Mouse (Mus musculus) neural tube, embryonic 15.5 days (tissue): ENCODE data around the gene Cemip. TPM values are rescaled to one million over a fixed set of nuclear protein-coding genes. Genes with fewer than 3 reads are reported as not detected.

Experiments
- ATAC-seq: fragments of 200-750 bp; cut with Nextera tagmentation; 2 replicates; pipeline ENCODE4 v1.8.0; 2017; ENCODE audit warnings: mild to moderate bottlenecking, moderate TSS enrichment, moderate library complexity; ENCODE audit not compliant: low FRiP score
- H3K27ac ChIP-seq: fragments of 300-500 bp; sonication (generic); replicated peaks from 2 replicates; pipeline ENCODE4 v1.5.1; 2015; ENCODE audit warnings: mild to moderate bottlenecking, inconsistent platforms
- H3K27me3 ChIP-seq: fragments of 300-500 bp; sonication (generic); replicated peaks from 2 replicates; pipeline ENCODE4 v1.6.1; 2015; ENCODE audit warnings: inconsistent platforms
- H3K36me3 ChIP-seq: fragments of 300-500 bp; sonication (generic); 2 replicates; pipeline ENCODE4 v1.6.1; 2015; ENCODE audit warnings: inconsistent platforms
- H3K4me1 ChIP-seq: fragments of 300-500 bp; sonication (generic); 2 replicates; pipeline ENCODE4 v1.6.1; 2015; ENCODE audit warnings: inconsistent platforms
- H3K4me2 ChIP-seq: fragments of 300-500 bp; sonication (generic); 2 replicates; pipeline ENCODE4 v1.6.1; 2015; ENCODE audit warnings: inconsistent platforms, mild to moderate bottlenecking, moderate library complexity
- H3K4me3 ChIP-seq: fragments of 300-500 bp; sonication (generic); replicated peaks from 2 replicates; pipeline ENCODE4 v1.5.1; 2015; ENCODE audit warnings: mild to moderate bottlenecking, inconsistent platforms
- H3K9ac ChIP-seq: fragments of 300-500 bp; sonication (generic); replicated peaks from 2 replicates; pipeline ENCODE4 v1.6.1; 2015; ENCODE audit warnings: mild to moderate bottlenecking, inconsistent platforms
- H3K9me3 ChIP-seq: fragments of 300-500 bp; sonication (generic); replicated peaks from 2 replicates; pipeline ENCODE4 v1.6.1; 2016; ENCODE audit warnings: inconsistent platforms
- WGBS: fragments of 180-500 bp; shearing (Covaris S2); methylation state at CpG from one replicate; pipeline ENCODE4 v1.1.7; 2015; ENCODE audit warnings: mixed read lengths; 5-methylcytosine and 5-hydroxymethylcytosine counted together
- polyA plus RNA-seq: library from polyadenylated mRNA; unstranded; fragments of >200 nt; fragmentation: Nextera tagmentation; extraction: Ambion mirVana; gene quantifications from 2 replicates; pipeline ENCODE4 v1.2.1, GENCODE M21; 2015

Gene Cemip
- polyA plus RNA-seq, 1 experiment from 2014 or later = 0.83 TPM

DNA sequence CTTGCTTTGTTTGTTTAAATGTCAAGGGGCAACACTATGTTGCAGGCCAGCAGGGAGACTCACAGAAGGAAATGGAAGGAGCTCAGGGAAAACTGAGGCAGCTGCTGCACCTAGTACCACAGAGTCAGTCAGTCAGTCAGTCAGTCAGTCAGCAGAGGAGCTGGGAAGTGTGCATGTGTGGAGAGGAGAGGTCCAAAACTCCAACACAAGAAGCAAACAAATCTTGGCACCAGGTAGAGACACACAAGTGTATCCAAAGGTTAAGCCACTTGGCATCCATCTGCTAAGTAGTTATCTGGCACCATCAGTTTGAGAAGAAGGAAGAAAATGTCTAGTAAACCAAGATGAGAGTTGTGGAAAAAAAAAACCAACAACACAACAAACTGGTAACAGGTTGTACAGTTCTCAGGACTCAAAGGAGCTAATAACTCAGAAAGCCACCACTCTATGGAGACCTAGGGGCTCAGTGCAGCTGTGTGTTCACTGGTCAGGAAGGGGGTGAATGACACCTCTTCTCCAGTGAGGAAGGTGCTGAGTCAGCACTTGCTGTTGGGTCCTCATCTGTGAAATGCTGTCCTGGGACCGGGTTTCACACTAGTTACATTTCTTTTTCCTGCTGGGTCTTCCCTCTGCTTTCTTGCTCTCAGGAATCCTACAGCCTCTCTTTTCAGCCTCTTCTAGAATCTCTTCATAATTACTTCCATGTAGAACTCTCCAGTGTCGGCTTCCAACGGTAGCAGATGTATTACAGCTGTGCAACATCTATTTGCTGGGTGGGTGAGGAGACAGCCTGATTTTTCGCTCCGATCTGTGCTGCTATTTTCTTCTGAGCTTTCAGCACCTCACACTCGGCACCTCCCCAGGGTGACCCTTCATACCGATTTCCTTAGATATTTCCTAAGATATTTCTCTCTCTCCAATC lies 30.6 kb upstream of the Cemip start:
- peaks cover 6% of the 10 kb centered on the region; the same call in 1 of the 2 replicates for H3K36me3 ChIP-seq
- peaks cover 68% of the 10 kb centered on the region for H3K4me1 ChIP-seq
- H3K9me3 ChIP-seq = no peaks in the 10 kb centered on the region
- no peak for ATAC-seq
- H3K27me3 ChIP-seq = no peaks in the 10 kb centered on the region
- H3K27ac ChIP-seq = no peak overlapping the region
- no peak overlapping the region for H3K9ac ChIP-seq
- no peak overlapping the region for H3K4me3 ChIP-seq
- 76% methylated on average over 7 of the region's 7 CpGs for WGBS
- no peak overlapping the region for H3K4me2 ChIP-seq

DNA sequence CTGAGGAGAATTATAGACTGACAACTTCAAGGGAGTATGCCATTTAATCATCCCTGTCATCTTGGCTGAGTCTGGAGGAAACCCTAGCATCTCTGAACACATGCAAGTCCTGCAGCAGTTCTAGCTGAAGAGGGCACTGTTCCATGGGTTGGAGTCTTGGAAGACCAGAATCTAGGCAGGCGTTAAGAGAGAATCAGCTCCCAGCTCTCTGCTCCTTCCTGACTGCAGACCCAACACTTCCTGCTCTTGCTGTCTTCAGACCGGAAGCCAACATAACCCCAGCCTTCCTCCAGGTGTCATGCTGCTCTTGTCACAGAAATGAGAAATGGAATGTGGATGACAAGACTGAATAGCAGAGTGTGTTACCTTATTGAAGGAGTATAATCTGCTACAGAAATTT lies 29.1 kb upstream of the Cemip start:
- H3K36me3 ChIP-seq = peaks cover 6% of the 10 kb centered on the region; the same call in 1 of the 2 replicates
- H3K27me3 ChIP-seq = no peaks in the 10 kb centered on the region
- H3K9me3 ChIP-seq = no peaks in the 10 kb centered on the region
- peaks cover 70% of the 10 kb centered on the region for H3K4me1 ChIP-seq
- H3K4me2 ChIP-seq = no peak overlapping the region
- no peak overlapping the region for H3K4me3 ChIP-seq
- WGBS = 76% methylated on average over 2 of the region's 2 CpGs
- ATAC-seq = no peak
- no peak overlapping the region for H3K27ac ChIP-seq
- H3K9ac ChIP-seq = no peak overlapping the region

DNA sequence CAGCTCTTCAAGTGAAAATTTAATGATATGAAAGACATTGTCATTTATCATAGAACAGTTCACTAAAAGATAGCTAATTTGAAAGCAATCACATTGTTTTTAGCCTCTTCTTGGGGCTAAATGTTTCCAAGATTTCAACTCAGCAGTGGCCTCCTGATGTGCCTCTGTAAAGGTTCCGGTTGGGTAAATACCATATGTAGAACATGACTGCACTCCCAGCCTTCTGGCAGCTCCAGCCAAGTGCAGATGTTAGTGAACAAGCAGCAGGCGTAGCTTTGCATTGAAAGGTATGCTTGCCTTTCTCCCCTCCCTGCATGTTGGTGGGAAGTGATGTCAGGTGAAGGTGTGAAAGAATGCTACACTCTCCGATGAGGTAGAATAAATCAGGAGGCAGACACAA lies 28.5 kb upstream of the Cemip start:
- no peak for ATAC-seq
- Histone ChIP-seq H3K4me1 (peaks cover 64% of the 10 kb centered on the region), H3K27me3 (no peaks in the 10 kb centered on the region), H3K36me3 (peaks cover 12% of the 10 kb centered on the region), H3K4me3 (no peak overlapping the region), H3K9ac (no peak overlapping the region), H3K27ac (no peak overlapping the region), H3K4me2 (no peak overlapping the region), H3K9me3 (no peaks in the 10 kb centered on the region)
- 80% methylated on average over 3 of the region's 3 CpGs for WGBS

DNA sequence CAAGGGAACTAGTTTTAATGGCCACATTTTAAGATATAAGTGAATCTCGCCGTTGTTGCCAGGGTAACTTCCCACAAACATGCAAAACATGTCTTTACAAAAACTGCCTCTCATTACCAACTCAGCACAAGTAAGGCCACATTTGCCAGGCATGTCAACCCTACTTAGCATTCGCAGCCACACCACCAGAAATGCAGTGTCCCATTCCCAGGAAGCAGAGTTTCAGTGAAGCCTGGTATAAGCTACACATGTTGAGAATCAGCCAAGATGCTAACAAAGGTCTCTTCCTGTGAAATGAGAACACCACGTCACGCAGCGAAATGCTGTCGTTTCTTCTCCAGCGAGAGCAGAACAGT lies 26.7 kb upstream of the Cemip start:
- Histone ChIP-seq H3K9me3 (no peaks in the 10 kb centered on the region), H3K4me2 (no peak overlapping the region), H3K4me3 (no peak overlapping the region), H3K36me3 (peaks cover 16% of the 10 kb centered on the region), H3K27me3 (no peaks in the 10 kb centered on the region), H3K9ac (no peak overlapping the region), H3K4me1 (peaks cover 53% of the 10 kb centered on the region), H3K27ac (peak overlapping the region; percentile 61)
- WGBS = 38% methylated on average over 8 of the region's 8 CpGs
- peak; percentile 54; the same call in 1 of the 2 replicates for ATAC-seq

DNA sequence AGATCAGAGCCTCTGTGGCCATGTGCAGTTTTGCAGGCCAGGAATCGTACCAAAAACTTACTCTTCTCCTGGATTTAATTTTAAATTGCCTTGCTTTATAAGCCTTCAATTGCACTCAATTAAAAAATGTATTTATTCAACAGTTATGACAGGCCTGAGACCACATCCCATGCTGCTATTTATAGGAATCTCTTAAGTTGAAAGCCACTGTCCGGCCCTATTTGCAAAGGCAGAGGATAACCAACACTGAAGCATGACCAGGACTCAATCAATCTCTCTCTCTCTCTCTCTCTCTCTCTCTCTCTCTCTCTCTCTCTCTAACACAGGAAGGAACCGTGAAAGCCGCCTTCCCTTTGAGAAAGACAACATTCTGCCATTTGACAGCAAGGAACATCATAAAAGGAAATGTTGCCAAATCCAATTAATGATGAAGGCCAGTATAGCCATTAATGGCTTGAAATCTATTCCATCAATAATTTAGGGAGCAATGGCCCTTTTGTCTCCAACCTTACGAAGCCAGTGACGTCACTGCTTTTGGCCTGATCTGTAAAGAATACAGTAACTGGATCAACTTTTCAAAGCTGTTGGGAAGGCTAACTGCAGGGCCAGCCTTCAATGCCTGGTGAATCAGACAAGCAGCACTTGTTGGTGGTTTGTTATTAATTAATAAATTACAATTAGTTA lies 26.2 kb upstream of the Cemip start:
- H3K4me3 ChIP-seq = no peak overlapping the region
- H3K9ac ChIP-seq = 0 out of 2 replicates have a peak overlapping the region, but pooled peaks have one; percentile 3
- peaks cover 49% of the 10 kb centered on the region for H3K4me1 ChIP-seq
- no peak for ATAC-seq
- no peak overlapping the region for H3K4me2 ChIP-seq
- H3K27me3 ChIP-seq = no peaks in the 10 kb centered on the region
- H3K9me3 ChIP-seq = no peaks in the 10 kb centered on the region
- H3K36me3 ChIP-seq = peaks cover 19% of the 10 kb centered on the region
- WGBS = 35% methylated on average over 6 of the region's 6 CpGs
- peak overlapping the region; percentile 61 for H3K27ac ChIP-seq

DNA sequence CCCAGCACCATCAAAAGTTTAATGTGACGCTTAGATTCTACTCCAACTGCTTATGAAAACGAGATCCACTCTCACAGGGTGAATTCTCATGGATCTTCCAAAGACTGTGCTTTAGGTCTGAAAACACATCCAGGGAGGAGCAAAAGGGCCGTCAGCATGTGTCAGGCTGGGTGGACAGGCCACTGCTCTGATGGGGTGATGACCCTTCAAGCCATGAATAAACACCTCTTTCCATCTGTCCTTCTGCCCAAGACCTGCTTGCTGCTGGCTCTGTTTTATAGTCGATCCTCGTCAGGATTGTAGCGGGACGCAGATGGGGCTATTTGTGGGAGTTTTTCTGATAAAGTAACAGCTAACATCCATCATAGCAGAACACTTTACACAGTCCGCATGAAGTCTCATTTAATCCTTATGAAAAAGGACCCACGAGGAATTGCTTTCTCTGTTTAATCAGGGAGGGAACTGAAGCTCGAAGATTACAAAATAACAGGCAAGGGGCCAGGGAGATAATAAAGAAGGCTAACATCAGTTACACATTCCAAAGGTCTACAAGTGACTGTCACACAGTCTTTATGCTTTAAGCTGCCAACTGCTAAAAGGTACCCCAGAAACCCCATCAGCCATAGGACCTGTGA lies 25.5 kb upstream of the Cemip start:
- H3K36me3 ChIP-seq = peaks cover 19% of the 10 kb centered on the region
- H3K9me3 ChIP-seq = no peaks in the 10 kb centered on the region
- WGBS = 39% methylated on average over 10 of the region's 10 CpGs
- no peak for ATAC-seq
- no peak overlapping the region for H3K4me3 ChIP-seq
- H3K4me1 ChIP-seq = peaks cover 42% of the 10 kb centered on the region
- H3K27ac ChIP-seq = peak overlapping the region; percentile 61
- H3K27me3 ChIP-seq = no peaks in the 10 kb centered on the region
- 0 out of 2 replicates have a peak overlapping the region, but pooled peaks have one; percentile 3 for H3K9ac ChIP-seq
- H3K4me2 ChIP-seq = no peak overlapping the region

DNA sequence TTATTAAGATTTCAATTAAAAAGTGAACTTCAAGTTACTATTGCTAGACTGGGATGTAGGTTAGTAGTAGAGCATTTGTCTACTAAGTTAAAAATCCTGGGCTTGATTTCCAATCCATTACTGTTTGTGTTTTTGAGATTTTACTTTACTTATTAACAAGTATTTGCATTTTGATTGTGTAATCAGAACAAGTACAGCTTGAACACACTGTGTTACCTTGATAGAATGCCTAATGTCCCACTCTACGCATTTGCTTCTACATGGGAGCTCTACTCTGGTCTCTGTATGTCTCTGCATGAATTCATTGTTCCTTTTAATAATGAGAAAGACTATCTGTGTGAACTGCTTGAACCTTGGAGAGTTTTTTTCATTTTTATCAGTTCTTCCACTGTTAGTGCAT lies 20.6 kb upstream of the Cemip start:
- Histone ChIP-seq H3K27me3 (no peaks in the 10 kb centered on the region), H3K9me3 (no peaks in the 10 kb centered on the region), H3K4me2 (no peak overlapping the region), H3K4me3 (no peak overlapping the region), H3K4me1 (peaks cover 7% of the 10 kb centered on the region), H3K27ac (no peak overlapping the region), H3K36me3 (peaks cover 14% of the 10 kb centered on the region), H3K9ac (no peak overlapping the region)
- no peak for ATAC-seq
- 96% methylated on average over 1 of the region's 1 CpGs for WGBS

DNA sequence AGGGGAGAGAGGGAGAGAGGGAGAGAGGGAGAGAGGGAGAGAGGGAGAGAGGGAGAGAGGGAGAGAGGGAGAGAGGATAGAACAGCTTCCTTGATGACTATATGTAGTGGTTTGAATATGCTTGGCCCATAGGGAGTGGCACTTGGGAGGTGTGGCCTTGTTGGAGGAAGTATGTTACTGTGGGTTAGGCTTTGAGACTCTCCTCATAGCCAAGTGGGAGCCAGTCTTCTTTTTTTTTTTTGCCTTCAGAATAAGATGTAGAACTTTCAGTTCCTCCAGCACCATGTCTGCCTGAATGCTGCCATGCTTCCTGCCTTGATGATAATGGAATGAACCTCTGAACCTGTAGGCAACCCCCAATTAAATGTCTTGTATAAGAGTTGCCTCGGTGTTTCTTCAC lies 16.3 kb upstream of the Cemip start:
- no peak for ATAC-seq
- Histone ChIP-seq H3K4me3 (no peak overlapping the region), H3K4me1 (no peaks in the 10 kb centered on the region), H3K27me3 (no peaks in the 10 kb centered on the region), H3K9ac (no peak overlapping the region), H3K9me3 (no peaks in the 10 kb centered on the region), H3K27ac (no peak overlapping the region), H3K36me3 (no peaks in the 10 kb centered on the region), H3K4me2 (no peak overlapping the region)
- 90% methylated on average over 1 of the region's 1 CpGs for WGBS

DNA sequence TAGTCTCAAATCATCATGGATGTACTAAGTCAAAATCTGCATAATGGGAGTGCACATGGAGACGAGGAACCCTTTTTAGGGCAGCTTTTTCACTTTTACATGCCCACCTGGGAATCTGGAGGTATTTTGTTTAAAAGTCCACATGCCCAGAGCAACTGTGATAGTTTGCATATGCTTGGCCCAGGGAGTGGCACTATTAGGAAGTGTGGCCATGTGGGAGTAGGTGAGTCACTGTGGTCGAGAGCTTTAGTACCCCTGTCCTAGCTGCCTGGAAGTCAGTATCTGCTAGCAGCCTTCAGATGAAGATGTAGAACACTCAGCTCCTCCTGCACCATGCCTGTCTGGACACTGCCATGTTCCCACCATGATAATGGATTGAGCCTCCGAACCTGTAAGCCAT lies 14.4 kb upstream of the Cemip start:
- H3K4me3 ChIP-seq = no peak overlapping the region
- H3K4me2 ChIP-seq = no peak overlapping the region
- H3K27me3 ChIP-seq = no peaks in the 10 kb centered on the region
- no peak overlapping the region for H3K9ac ChIP-seq
- H3K36me3 ChIP-seq = no peaks in the 10 kb centered on the region
- ATAC-seq = no peak
- no peaks in the 10 kb centered on the region for H3K9me3 ChIP-seq
- 86% methylated on average over 3 of the region's 3 CpGs for WGBS
- peaks cover 4% of the 10 kb centered on the region; the same call in 1 of the 2 replicates for H3K4me1 ChIP-seq
- H3K27ac ChIP-seq = no peak overlapping the region

DNA sequence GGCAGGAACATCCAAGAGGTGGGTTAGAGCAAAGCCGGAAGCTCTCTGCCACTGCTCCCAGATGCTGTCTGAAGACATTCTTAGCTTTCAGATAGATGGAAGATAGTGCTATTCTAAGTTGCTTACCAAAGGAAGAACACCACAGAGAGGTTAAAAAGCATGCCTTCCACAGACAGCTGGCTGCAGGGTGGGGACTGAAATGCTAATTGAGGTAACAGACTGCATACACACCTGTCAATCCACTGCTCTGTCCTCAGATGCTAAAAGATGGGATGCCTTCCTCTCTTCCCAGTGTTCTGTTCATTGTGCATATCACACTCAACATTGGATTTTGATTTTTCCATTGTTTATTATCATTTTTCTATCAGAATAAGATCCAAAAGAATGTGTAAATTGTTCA lies 11.8 kb upstream of the Cemip start:
- H3K27ac ChIP-seq = no peak overlapping the region
- H3K4me1 ChIP-seq = peaks cover 4% of the 10 kb centered on the region; the same call in 1 of the 2 replicates
- H3K36me3 ChIP-seq = no peaks in the 10 kb centered on the region
- no peak overlapping the region for H3K4me3 ChIP-seq
- H3K4me2 ChIP-seq = no peak overlapping the region
- H3K9ac ChIP-seq = no peak overlapping the region
- no peaks in the 10 kb centered on the region for H3K9me3 ChIP-seq
- 92% methylated on average over 1 of the region's 1 CpGs for WGBS
- H3K27me3 ChIP-seq = no peaks in the 10 kb centered on the region
- ATAC-seq = no peak

DNA sequence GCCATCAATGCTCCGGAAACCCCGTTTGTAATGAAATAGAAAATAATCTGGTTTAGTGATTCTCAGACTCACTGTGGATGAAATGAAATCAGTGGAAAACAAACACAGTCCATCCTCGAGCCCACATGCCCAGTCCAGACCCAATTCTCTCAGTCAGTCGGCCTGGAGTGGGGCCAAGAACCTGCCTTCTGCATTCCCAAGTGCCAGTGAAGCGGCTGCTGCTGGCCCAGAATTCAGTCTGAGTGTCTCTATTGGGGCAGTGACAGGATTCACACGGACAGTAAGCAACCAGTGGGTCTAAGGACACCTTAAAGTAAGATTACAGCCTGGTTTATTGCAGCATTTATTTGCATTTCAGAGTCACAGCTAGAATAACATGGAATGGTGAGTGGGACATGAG lies 10.2 kb upstream of the Cemip start:
- 61% methylated on average over 6 of the region's 6 CpGs for WGBS
- no peak for ATAC-seq
- Histone ChIP-seq H3K27me3 (no peaks in the 10 kb centered on the region), H3K4me3 (no peak overlapping the region), H3K36me3 (no peaks in the 10 kb centered on the region), H3K27ac (no peak overlapping the region), H3K9me3 (no peaks in the 10 kb centered on the region), H3K4me2 (no peak overlapping the region), H3K4me1 (peaks cover 4% of the 10 kb centered on the region; the same call in 1 of the 2 replicates), H3K9ac (no peak overlapping the region)
